Mouse (Mus musculus): ENCODE data around the gene Gm49395. TPM values are rescaled to one million over a fixed set of nuclear protein-coding genes. Genes with fewer than 3 reads are reported as not detected.

Gm49395 gene
- polyA plus RNA-seq (2012; rRNA removed): 0.92 and 1.1 TPM in 2 replicates

DNA sequence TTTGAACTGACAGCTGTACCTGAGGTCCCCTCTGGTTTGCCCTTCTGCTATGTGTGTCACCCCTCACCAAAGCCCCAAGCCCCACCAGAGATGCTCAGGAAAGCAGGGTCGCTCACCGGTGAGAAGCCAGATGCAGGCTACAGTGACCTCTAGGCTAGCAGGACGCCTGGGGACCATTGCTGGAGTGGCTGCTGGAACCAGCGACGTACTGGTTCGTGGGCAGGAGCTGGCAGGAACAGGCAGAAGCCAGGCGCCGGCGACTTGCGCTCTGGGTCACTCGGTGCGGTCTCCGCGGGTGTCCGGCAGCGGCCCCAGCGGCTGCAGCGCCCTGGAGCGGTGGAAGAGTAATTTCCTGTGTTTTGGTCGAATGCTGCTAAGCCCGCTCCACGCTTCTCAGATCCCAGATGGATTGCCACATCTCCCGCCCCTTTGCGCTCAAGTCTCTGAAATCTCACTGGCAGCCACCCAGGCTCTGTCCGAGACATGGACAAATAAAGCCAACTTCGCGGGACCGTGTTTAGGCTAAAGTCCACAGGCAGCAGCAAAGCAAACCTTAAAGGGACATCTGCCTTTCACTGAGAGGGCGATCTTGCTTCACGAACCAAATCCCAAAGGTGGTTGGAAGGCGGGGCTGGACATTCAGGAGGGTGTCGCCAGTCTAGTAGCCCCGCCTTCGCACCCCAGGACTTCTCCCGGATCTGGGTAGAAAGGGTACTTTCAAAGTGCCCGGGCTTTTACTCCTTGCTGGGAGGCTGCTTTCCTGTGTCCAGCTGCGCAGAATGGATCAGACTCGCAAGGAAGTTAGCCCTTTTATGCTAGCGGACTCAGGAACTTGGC lies at the start of gene Gm49395, which contains the start of gene Itga1:
Gene Gm49395, minus strand, starts transcription at position 567 of the 837 bp plus-strand sequence.
Gene Itga1, minus strand, starts transcription at position 610 of the 837 bp plus-strand sequence.
- peak; percentile 77 for DNase-seq (ENCODE audit: low read depth)
- TF ChIP-seq CTCF (IDR thresholded peaks at IDR 0.05; ENCODE audit: borderline replicate concordance, extremely low read depth, insufficient read depth, insufficient read length): no peak
- TF ChIP-seq POLR2A (IDR thresholded peaks at IDR 0.05; ENCODE audit: borderline replicate concordance, extremely low read depth, insufficient read depth, insufficient read length, poor library complexity, severe bottlenecking): no peak

DNA sequence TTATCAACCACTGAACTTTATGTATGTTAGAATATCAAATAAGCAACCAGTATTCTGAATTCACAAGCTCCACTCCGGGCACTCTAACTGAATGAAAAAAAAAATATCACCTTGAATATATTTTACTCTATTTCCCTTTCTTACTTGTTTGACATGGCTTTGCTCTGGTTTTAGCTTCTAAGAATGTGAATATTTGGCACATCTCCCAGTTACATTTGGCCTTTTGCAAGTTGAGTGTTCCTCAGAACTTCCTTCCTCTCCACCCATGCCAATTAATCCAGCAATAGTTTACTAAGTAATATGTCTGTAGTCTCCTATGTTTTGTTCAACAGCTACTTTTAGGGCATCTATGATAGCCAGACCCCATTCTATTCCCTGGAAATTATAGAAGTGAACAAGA lies 48.9 kb upstream of the Gm49395 start:
- no peak for DNase-seq (ENCODE audit: low read depth)
- no peak for TF ChIP-seq CTCF (IDR thresholded peaks at IDR 0.05; ENCODE audit: borderline replicate concordance, extremely low read depth, insufficient read depth, insufficient read length)
- TF ChIP-seq POLR2A (IDR thresholded peaks at IDR 0.05; ENCODE audit: borderline replicate concordance, extremely low read depth, insufficient read depth, insufficient read length, poor library complexity, severe bottlenecking): no peak

DNA sequence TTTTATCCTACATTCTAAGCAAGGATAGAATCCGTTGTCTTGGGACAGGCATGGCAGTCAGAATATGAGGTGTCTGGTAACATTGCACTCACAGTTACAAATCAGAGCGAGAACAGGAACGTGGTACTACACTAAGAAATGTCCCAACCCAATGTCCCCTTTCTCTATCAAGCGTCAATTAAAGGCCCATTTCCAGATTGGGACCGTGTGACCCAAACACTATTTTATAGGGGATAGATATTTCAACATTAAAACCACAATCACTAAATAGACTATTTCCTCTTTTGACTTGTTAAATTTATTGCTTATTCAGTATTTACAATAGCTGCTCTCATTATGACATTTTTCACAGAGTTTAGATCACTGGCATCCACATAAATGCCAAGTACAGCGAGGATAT lies 48.1 kb upstream of the Gm49395 start:
- DNase-seq (ENCODE audit: low read depth): no peak
- no peak for TF ChIP-seq POLR2A (IDR thresholded peaks at IDR 0.05; ENCODE audit: borderline replicate concordance, extremely low read depth, insufficient read depth, insufficient read length, poor library complexity, severe bottlenecking)
- no peak for TF ChIP-seq CTCF (IDR thresholded peaks at IDR 0.05; ENCODE audit: borderline replicate concordance, extremely low read depth, insufficient read depth, insufficient read length)

DNA sequence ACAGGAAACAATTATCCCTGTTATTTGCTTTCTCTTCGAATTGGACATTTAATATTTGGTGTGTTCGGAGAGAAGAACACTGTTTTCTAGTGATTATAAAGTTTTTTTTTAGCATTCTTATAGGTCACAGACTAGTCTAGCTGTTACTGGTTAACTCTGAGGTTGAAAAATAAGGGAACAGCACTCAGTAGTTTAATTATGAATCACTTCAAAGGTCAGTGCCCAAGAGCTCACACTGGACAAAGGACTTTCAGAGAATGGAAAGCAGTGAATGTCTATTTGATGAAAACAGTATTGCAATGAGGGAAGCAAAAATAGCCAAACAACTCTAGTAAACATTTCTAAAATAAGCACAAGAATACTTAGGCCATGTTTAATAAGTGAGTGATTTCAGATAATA lies 41.9 kb upstream of the Gm49395 start:
- DNase-seq (ENCODE audit: low read depth): no peak
- no peak for TF ChIP-seq POLR2A (IDR thresholded peaks at IDR 0.05; ENCODE audit: borderline replicate concordance, extremely low read depth, insufficient read depth, insufficient read length, poor library complexity, severe bottlenecking)
- no peak for TF ChIP-seq CTCF (IDR thresholded peaks at IDR 0.05; ENCODE audit: borderline replicate concordance, extremely low read depth, insufficient read depth, insufficient read length)

DNA sequence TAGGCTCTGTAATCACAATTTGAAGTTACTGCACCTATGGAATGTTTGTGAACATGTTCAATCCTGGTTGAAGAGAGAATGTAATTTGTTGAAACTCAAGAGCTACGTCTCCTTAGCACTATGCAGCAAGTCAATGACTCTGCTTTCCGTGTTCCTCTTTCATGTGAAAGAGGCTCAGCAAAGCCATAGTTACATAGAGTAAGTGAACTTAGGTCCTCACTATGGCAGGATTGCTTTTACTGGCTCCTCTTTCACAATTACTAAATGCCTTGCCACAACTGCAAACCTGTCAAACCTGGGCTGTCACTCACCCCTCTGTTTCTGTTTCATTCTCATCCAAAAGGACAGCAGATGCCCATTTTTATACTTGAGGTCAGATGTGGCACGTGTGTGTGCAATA lies 40.3 kb upstream of the Gm49395 start:
- DNase-seq (ENCODE audit: low read depth): no peak
- TF ChIP-seq POLR2A (IDR thresholded peaks at IDR 0.05; ENCODE audit: borderline replicate concordance, extremely low read depth, insufficient read depth, insufficient read length, poor library complexity, severe bottlenecking) (no peak), CTCF (IDR thresholded peaks at IDR 0.05; ENCODE audit: borderline replicate concordance, extremely low read depth, insufficient read depth, insufficient read length) (no peak)

DNA sequence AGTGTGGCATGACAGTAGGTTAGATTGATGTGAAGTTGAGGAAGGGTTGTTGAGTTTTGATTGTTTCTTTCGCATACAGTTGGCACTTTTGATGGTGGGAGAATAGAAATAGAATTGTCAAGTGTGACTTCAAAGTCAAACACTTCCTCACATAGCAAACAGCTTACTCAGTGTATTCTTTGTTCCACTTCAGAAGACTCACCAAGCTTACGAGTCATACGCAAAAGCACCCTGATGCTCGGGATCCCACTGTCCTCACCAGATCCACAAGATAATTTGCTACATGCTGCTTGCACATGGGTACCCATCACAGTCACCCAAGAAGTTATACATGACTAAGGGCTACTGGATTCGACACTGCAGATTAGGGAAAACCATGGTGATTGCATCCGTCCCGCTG lies 36.8 kb upstream of the Gm49395 start:
- TF ChIP-seq POLR2A (IDR thresholded peaks at IDR 0.05; ENCODE audit: borderline replicate concordance, extremely low read depth, insufficient read depth, insufficient read length, poor library complexity, severe bottlenecking): no peak
- no peak for TF ChIP-seq CTCF (IDR thresholded peaks at IDR 0.05; ENCODE audit: borderline replicate concordance, extremely low read depth, insufficient read depth, insufficient read length)
- no peak for DNase-seq (ENCODE audit: low read depth)

DNA sequence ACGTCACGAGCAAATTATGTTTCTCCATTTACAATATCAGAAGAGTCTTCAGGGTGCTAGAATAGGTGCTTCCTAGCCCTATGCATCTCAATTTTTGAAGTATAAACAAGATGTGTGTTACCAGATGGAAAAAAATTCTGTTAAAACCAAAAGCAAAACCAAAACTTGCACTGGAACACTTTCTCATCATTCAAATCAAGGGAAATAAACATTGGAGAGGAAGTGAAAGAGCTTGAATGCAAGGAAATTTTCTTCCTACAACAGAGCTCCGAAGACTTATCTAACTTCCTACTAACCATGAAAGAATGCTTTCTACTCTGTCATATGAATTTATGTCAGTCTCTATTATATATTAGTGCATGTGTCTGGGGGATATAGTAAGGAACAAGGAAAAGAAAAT lies 35.0 kb upstream of the Gm49395 start:
- DNase-seq (ENCODE audit: low read depth): no peak
- TF ChIP-seq POLR2A (IDR thresholded peaks at IDR 0.05; ENCODE audit: borderline replicate concordance, extremely low read depth, insufficient read depth, insufficient read length, poor library complexity, severe bottlenecking): no peak
- no peak for TF ChIP-seq CTCF (IDR thresholded peaks at IDR 0.05; ENCODE audit: borderline replicate concordance, extremely low read depth, insufficient read depth, insufficient read length)

DNA sequence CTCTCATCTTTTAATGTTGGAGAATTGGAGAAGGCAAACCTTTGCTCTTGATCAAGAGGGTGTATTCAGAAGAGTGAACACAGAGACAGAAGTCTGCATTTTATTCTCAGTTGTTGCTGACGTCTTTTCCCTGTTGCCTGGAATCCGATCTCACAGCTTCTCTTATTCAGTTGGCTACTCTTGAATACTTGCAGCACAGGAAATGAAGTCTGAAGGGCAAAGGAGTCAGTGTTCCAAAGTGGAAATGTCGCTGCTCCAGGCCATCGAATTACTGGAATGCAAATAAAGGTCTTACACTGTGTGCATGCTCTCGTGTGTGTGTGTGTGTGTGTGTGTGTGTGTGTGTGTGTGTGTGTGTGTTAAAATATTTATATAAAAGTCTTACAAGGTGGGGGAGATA lies 30.7 kb upstream of the Gm49395 start:
- TF ChIP-seq POLR2A (IDR thresholded peaks at IDR 0.05; ENCODE audit: borderline replicate concordance, extremely low read depth, insufficient read depth, insufficient read length, poor library complexity, severe bottlenecking) (no peak), CTCF (IDR thresholded peaks at IDR 0.05; ENCODE audit: borderline replicate concordance, extremely low read depth, insufficient read depth, insufficient read length) (no peak)
- peak; percentile 13 for DNase-seq (ENCODE audit: low read depth)

DNA sequence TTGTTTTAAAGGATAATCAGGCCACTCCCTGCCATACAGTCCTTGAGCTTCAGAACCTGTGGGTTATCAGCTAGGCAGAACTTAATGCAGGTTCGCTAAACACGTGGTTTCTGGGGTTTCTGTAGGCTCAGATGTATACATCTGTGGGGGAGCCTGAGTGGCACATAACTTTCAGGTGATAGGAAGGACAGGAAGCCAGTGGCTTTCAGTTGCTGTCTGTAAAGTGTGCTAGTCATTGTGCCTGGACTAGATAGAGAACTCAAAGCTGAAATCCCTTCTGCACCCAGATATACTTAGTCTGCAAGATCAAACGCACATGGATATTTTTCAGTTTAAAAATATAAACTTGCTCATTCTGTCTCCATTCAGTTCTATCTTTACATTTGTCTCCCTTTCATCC lies 29.7 kb upstream of the Gm49395 start:
- DNase-seq (ENCODE audit: low read depth): no peak
- no peak for TF ChIP-seq CTCF (IDR thresholded peaks at IDR 0.05; ENCODE audit: borderline replicate concordance, extremely low read depth, insufficient read depth, insufficient read length)
- TF ChIP-seq POLR2A (IDR thresholded peaks at IDR 0.05; ENCODE audit: borderline replicate concordance, extremely low read depth, insufficient read depth, insufficient read length, poor library complexity, severe bottlenecking): no peak

DNA sequence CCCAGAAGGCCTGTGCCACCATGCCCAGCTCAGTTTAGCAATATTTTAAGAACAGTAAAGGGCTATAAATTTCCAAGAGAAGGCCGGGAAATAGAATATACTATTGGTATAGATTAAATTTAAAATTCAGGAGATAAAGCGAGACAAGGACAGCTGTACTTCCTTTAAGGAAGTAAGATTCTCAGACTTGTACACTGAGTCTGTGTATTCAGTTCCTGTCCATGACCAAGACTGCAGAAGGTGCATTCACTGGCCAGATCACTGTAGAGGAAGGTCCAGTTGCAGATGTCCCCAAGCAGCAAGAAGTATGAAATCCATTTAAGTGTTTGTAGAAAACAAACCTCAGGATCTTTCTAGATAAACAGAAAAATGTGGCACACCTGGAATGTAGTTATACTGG lies 28.3 kb upstream of the Gm49395 start:
- DNase-seq (ENCODE audit: low read depth): no peak
- no peak for TF ChIP-seq CTCF (IDR thresholded peaks at IDR 0.05; ENCODE audit: borderline replicate concordance, extremely low read depth, insufficient read depth, insufficient read length)

DNA sequence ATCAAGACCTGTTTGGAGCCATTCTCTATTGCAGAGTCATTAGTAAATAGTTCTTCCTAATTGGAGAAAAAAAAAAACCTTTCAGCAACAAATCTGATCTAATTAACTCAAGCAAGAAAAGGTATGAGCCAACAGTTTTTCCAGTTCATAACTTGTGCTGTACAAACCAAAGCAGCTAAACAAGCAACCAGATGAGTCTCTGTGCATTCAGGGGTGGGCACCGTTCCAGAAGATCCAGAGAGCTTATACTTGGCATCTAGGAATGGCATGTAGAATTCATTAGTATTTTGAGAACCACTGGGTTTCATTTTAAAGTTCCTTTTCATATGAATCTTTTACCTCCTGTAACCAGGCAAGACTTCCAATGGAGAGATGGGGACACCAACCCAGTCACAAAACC lies 26.1 kb upstream of the Gm49395 start:
- TF ChIP-seq POLR2A (IDR thresholded peaks at IDR 0.05; ENCODE audit: borderline replicate concordance, extremely low read depth, insufficient read depth, insufficient read length, poor library complexity, severe bottlenecking): no peak
- no peak for TF ChIP-seq CTCF (IDR thresholded peaks at IDR 0.05; ENCODE audit: borderline replicate concordance, extremely low read depth, insufficient read depth, insufficient read length)
- DNase-seq (ENCODE audit: low read depth): peak; percentile 76

DNA sequence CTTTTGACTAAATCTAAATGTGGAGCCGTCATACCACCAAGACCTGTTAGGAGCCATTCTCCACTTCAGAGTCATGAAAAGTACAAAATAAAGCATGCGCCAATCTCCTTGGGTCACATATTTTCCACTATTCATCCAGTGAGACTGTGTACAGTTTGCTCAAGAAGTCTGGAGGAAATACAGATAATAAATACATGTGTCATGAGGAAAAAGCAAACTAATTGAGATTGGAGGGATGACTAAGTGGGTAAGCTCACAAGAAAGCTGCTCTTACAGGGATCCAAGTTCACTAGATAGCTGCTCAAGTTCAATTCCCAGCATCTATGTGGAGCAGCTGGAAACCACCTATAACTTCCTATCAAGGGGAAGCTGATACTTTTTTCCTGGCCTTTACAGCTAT lies 24.8 kb upstream of the Gm49395 start:
- no peak for DNase-seq (ENCODE audit: low read depth)
- no peak for TF ChIP-seq POLR2A (IDR thresholded peaks at IDR 0.05; ENCODE audit: borderline replicate concordance, extremely low read depth, insufficient read depth, insufficient read length, poor library complexity, severe bottlenecking)
- TF ChIP-seq CTCF (IDR thresholded peaks at IDR 0.05; ENCODE audit: borderline replicate concordance, extremely low read depth, insufficient read depth, insufficient read length): no peak
